Mouse (Mus musculus) urinary bladder, adult 18-20 months (tissue): ENCODE data around the gene Krtap27-1.

Source experiments
- DNase-seq, 2 experiments: peaks; one replicate each; pipeline ENCODE4 v3.0.0; 2022; ENCODE audit warnings: low spot score in 2 of 2, mixed read lengths in 2 of 2

Gene Krtap27-1

GRCm38 (mm10) chr16:88671571-88671970, at the start of gene Krtap27-1:
TSS of gene Krtap27-1 (minus strand) at chr16:88671671.
- no peak for DNase-seq

- no peak for DNase-seq
Measured at GRCm38 (mm10) chr16:88720031-88720430, 48.6 kb upstream of the Krtap27-1 start.

- DNase-seq = no peak
Measured at GRCm38 (mm10) chr16:88716549-88716948, 45.1 kb upstream of the Krtap27-1 start.

GRCm38 (mm10) chr16:88711245-88711644, 39.8 kb upstream of the Krtap27-1 start:
- DNase-seq = no peak

GRCm38 (mm10) chr16:88710757-88711156, 39.3 kb upstream of the Krtap27-1 start:
- peak; percentile 3 to 8 for DNase-seq

GRCm38 (mm10) chr16:88707496-88708012, 36.1 kb upstream of the Krtap27-1 start, which contains the start of gene 2310061N02Rik:
TSS of gene 2310061N02Rik (minus strand) at chr16:88707962.
- DNase-seq = no peak

GRCm38 (mm10) chr16:88701072-88701864, 29.8 kb upstream of the Krtap27-1 start:
- DNase-seq = no peak

GRCm38 (mm10) chr16:88696256-88696655, 24.8 kb upstream of the Krtap27-1 start:
- DNase-seq = no peak

GRCm38 (mm10) chr16:88681282-88681681, 9.8 kb upstream of the Krtap27-1 start:
- DNase-seq = no peak

- no peak for DNase-seq
Measured at GRCm38 (mm10) chr16:88679099-88679498, 7.6 kb upstream of the Krtap27-1 start.

GRCm38 (mm10) chr16:88657426-88657825, 14.0 kb downstream of the Krtap27-1 start:
- DNase-seq = no peak

GRCm38 (mm10) chr16:88651952-88652351, 19.5 kb downstream of the Krtap27-1 start:
- no peak for DNase-seq

- no peak for DNase-seq
Measured at GRCm38 (mm10) chr16:88651082-88651481, 20.4 kb downstream of the Krtap27-1 start.

GRCm38 (mm10) chr16:88647358-88647846, 24.1 kb downstream of the Krtap27-1 start, which contains the start of gene Krtap26-1:
TSS of gene Krtap26-1 (minus strand) at chr16:88647796.
- DNase-seq = no peak

GRCm38 (mm10) chr16:88646366-88647111, 24.9 kb downstream of the Krtap27-1 start:
- DNase-seq = no peak

GRCm38 (mm10) chr16:88640053-88640452, 31.4 kb downstream of the Krtap27-1 start:
- no peak for DNase-seq

GRCm38 (mm10) chr16:88635142-88635541, 36.3 kb downstream of the Krtap27-1 start:
- no peak for DNase-seq

- no peak for DNase-seq
Measured at GRCm38 (mm10) chr16:88631474-88631873, 40.0 kb downstream of the Krtap27-1 start.

GRCm38 (mm10) chr16:88627566-88627965, 43.9 kb downstream of the Krtap27-1 start, which contains the start of gene 2310079G19Rik:
TSS of gene 2310079G19Rik (minus strand) at chr16:88627666.
- DNase-seq = no peak
